Mouse (Mus musculus): ENCODE results near the gene Ephx1. TPM values are rescaled to one million over a fixed set of nuclear protein-coding genes. Genes with fewer than 3 reads are reported as not detected.
"Not testable (repeated sequence)": the region's sequence is repeated elsewhere in the genome, so short reads cannot be mapped to it uniquely, and the experiment has no call there.

The Ephx1 gene
- total RNA-seq (2022) = 10 to 100 TPM; 14.5 to 20.7 (median 16.2) TPM

- no peak for DNase-seq (ENCODE audit: low spot score in 2 of 2)
These were observed at the start of gene Ephx1 for GRCm38 (mm10) chr1:181020756-181021487. TSS of gene Ephx1 (minus strand) at chr1:181020904.

DNA sequence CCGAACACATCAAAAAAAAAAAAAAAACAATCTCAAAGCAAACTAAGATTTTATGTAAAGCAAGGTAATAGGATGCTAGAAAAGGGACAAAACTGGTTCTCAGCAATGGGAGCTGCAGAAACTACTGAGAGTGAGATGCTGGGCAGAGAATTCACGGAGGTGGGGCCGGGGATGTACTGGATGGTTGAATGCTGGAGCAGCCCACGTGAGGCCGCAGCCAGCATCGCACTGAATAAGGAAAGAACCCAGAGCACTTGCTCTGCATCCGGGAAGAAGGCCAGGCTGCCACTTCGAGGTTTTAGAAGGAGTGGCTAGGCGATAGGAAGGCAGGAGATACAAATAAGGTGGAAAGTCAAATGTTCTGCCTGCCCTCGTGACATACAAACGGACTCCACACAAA is 49.0 kb upstream of the Ephx1 start:
- DNase-seq (ENCODE audit: low spot score in 2 of 2) = no peak

DNA sequence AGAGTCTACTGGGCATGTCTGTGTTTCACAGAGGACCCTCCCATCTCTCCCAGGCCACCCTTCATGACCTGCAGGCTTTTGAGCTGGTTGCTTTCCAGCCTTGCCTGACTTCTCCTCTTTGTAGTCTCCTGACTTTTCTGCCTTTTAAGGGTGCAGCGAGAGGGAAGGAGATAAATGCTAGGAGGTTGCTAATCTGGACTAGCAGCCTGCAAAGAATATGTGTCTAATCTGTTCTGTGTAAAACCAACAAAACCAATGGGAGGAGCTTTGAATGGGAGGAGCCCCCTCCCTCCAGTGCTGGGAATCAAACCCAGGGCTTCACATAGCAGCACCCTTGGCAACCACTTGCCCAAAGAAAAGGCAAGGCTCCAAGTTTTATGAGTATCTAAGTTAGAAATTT is 47.6 kb upstream of the Ephx1 start:
- no peak for DNase-seq (ENCODE audit: low spot score in 2 of 2)

DNA sequence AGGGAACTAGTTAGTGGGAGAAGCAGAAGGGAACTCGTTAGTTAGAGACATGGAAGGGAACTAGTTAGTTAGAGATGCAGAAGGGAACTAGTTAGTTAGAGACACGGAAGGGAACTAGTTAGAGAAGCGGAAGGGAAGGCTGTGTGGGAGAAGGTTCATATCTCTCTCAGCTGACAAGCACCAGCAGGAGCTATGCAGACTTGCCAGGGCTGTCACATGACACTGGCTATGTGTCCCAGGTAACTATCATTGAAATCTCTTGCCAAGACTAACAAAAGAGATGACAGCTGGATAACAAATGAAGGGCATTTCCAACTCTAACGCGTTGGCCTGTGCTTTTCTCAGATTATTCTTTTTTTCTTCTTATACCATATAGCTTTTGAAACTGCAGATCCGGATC is 43.9 kb upstream of the Ephx1 start:
- DNase-seq (ENCODE audit: low spot score in 2 of 2) = no peak

DNA sequence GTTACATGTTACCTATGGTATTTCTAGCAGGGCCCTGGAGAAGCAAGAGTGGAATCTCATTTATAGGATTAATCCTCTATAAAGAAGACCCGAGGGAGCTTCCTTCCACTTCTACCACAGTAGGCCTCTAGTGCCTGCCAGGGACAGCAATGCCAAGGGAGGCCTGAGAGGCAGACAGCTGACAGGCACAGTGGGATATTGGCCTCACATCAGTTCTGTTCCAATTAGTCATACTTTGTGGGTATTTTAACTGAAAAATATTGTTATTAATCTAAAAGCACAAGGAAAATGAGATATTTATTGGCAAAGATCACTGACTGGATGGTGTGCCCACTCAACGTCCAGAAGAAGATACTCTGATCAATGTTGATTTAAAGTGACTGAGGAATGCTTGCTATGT is 43.3 kb upstream of the Ephx1 start:
- DNase-seq (ENCODE audit: low spot score in 2 of 2) = no peak

- DNase-seq (ENCODE audit: low spot score in 2 of 2) = no peak
These were observed 41.2 kb upstream of the Ephx1 start for GRCm38 (mm10) chr1:181061784-181062485.

DNA sequence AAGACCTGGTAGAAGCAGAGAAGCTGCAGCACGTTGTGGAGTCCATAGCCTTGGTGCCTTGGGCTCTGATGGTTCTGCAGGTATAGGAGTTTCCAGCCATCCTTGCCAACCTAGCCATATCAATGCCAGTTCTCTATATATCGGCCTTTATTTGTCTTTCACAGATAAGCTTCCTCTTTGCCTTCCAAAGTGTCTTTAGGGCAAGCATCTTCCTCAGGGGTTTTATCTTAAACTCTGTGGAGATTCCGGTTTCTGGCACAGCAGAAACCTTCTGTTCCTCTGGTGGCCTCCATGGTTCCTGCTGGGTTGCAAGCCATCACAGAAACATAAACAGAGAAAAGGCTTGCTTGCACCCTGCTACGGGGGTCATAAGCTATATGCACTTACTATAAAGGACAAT is 32.2 kb upstream of the Ephx1 start:
- no peak for DNase-seq (ENCODE audit: low spot score in 2 of 2)

DNA sequence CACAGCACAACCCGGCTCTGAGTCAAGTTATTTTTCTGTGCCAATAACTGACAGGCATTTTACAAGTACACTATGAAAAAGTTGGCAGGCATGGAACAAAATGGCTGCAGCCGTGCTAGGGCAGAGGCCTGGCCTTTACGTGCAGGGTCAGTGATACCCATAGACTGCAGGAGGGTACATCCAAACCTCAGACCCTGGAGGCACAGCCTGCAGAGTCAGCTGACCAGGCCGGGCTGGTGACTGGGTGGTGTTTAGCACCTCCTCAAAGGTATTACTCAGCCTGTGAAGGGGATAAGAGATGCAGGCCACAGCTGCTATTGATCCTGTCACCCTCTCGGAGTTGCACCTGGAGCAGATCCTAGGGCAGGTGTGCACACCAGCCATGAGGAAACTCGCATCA is 30.2 kb upstream of the Ephx1 start, which contains the start of gene 9130409I23Rik:
9130409I23Rik (plus strand) TSS at position 301 of the 400 bp plus-strand sequence.
- DNase-seq (ENCODE audit: low spot score in 2 of 2) = no peak

- DNase-seq (ENCODE audit: low spot score in 2 of 2) = no peak
These were observed 28.7 kb upstream of the Ephx1 start for GRCm38 (mm10) chr1:181049328-181049842.

DNA sequence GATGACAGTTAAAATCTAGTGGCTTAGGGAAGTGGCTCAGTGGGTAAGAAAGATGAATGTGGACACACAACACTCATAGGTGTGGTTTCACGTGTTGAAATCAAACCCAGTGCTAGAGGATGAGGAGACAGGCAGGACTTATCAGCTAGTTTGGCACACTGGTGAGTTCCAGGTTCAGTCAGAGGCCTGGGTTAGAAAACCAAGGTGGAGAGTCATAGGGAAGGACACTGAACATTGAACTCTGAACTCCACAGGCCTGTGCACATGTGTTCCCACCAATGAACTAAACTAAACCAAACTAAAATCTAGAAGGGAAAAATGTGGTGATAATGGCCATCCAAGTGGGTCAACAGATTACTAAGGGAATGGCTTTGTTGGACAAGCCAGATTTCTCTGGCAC is 26.8 kb upstream of the Ephx1 start:
- no peak for DNase-seq (ENCODE audit: low spot score in 2 of 2)

DNA sequence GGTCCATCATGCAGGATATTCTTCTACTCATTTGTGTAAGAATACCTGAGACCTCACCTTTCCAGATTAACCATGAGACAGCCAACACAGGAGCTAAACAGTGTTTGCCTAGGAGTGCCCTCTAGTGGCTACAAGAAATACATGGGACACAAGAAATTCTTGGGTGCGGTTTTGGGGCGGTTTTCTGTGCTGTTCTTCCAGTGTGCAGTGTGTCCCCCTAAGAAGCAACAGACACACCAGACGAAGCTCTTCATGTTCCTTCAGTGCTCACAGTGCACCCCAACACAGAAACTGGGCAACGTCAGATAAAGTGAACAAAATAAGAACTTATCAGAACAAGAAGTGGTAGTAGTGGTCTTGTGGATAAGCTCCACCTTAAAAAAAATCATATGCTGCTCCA is 18.9 kb upstream of the Ephx1 start:
- no peak for DNase-seq (ENCODE audit: low spot score in 2 of 2)

- DNase-seq (ENCODE audit: low spot score in 2 of 2) = no peak
These were observed 16.9 kb upstream of the Ephx1 start for GRCm38 (mm10) chr1:181037623-181038022.

GRCm38 (mm10) chr1:181035015-181035778 is 14.5 kb upstream of the Ephx1 start:
- not testable (repeated sequence) for DNase-seq (ENCODE audit: low spot score in 2 of 2)

DNA sequence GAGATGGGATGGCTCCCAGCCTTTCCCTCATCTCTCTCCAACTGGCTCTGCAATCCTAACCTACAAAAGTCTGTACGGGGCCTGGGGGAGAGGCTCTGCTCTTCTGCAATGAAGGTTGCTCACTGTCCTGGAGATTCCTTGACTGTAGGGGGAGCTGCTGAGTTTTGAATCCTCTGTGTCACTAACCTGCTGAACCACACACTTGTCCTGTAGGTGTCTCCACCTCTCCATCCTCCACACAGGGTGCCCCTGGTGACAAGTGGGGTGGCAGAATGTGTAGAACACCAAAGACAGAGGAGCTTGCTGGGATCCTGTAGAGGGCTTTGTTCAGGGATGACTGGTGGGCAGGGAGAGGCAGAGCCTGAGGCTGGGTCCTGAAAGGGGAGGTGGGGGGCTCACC is 1.6 kb upstream of the Ephx1 start:
- no peak for DNase-seq (ENCODE audit: low spot score in 2 of 2)

DNA sequence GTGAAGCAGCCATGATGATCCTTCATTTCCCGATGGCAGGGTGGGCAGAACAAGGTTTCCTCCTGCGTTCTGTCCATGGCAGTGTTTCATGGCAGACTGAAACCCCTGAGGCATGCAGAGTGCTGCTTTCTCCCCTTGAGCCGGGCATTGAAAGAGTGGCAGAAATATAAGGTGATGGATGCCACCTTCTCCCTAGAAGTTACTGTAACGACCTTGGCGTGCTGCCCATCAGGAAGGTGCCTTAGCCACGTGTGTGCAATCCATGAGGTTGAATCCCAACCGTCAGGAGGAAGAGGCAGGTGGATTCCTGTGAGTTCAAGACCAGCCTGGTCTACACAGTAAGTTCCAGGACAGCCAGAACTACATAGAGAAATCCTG is 773 bp upstream of the Ephx1 start:
- DNase-seq (ENCODE audit: low spot score in 2 of 2) = no peak

DNA sequence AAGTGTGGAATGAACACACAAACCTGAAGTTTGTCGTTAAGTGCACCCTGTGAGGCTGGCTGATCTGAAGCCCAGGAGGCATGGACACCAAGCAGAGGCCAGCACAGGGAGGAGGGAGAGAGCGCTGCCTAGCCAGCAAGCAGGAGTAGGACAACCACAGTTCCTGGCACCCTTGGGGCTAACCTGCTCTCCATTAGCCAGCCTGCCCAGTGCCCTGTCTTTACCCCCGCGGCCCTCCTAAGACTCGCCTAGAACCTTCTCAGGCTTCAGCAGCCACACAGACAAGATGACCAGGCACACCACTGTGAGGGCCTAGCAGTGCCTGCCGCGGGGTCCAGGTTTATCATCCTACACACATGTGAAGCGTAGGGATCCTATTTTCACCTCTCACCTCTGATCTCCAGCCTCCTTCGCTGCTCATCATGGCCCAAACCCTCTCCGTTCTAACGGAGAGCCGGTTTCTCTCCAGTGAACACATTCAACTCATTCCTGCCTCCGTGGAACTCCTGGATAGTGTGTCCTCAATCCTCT is 2.7 kb downstream of the Ephx1 start:
- DNase-seq (ENCODE audit: low spot score in 2 of 2) = no peak

DNA sequence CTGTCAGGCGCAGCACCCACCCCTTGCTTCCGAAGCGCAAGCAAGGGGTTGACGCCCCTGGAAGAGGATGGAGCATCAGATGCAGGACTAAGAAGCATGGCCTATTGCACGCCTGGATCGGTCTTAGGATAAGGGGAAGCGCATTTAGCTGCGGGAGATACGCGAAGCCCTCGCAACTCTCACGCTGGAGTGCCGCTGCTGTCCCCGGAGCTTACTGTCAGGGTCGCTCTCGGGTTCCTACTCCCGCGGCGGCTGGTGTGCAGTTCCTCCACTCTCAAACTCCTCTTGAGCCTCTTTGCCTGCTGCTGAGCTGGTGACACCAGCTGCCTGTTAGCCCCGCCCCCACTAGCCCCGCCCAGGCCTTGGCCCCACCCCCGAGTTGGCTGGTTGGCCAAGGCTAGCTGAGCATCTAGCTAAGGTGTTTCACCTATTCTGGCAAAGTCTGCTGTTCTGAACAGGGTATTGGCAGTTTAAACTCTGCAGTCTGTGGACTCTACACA is 3.4 kb downstream of the Ephx1 start:
- DNase-seq (ENCODE audit: low spot score in 2 of 2) = peak; percentile 77 to 80

DNA sequence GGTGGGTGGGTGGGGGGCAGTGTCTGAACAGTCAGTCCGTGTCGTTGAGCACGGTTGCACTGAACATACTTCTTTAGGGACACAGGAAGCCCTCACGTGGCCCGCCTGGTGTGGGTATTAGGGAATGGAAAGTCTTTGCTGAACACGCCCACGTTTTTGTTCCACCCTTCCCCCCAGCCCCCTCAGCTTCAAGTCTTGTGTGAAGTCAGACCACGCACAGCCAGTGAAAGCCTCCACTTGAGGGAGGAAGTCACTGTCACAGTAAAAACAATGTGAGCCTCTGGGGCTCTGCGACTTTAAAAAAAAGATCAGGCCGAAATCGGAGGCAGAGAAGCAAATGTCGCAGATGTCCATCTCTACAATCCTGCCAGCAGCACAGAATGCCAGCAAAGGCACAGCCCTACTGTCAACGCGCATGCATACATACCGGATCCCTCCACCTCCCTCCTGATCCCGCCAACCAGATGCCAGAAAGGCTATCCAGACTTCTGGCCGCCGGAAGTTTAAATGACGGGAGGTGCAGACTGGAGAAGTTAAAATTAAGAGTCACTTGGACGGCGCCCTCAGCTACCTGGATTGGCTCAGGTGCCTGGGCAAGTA is 4.1 kb downstream of the Ephx1 start:
- DNase-seq (ENCODE audit: low spot score in 2 of 2) = peak; percentile 85

GRCm38 (mm10) chr1:181016045-181016444 is 4.7 kb downstream of the Ephx1 start:
- DNase-seq (ENCODE audit: low spot score in 2 of 2) = no peak

GRCm38 (mm10) chr1:181015558-181015957 is 5.1 kb downstream of the Ephx1 start:
- peak; percentile 74 to 80 for DNase-seq (ENCODE audit: low spot score in 2 of 2)
